Mouse (Mus musculus): ENCODE measurements around the gene 1110059E24Rik.

GRCm38 (mm10) chr19:21636907-21637306 is 15.9 kb downstream of the 1110059E24Rik start:
- TF ChIP-seq CTCF (IDR thresholded peaks at IDR 0.05; ENCODE audit: low read depth, low read length) = no peak
- TF ChIP-seq POLR2A (IDR thresholded peaks at IDR 0.05; ENCODE audit: insufficient read depth, low read length) = no peak
- no peak for TF ChIP-seq EP300 (IDR thresholded peaks at IDR 0.05; ENCODE audit: insufficient read depth, low read depth, low read length)
